Comparison of ENCODE assay signal across 9 mouse cellular contexts in the genomic region with DNA sequence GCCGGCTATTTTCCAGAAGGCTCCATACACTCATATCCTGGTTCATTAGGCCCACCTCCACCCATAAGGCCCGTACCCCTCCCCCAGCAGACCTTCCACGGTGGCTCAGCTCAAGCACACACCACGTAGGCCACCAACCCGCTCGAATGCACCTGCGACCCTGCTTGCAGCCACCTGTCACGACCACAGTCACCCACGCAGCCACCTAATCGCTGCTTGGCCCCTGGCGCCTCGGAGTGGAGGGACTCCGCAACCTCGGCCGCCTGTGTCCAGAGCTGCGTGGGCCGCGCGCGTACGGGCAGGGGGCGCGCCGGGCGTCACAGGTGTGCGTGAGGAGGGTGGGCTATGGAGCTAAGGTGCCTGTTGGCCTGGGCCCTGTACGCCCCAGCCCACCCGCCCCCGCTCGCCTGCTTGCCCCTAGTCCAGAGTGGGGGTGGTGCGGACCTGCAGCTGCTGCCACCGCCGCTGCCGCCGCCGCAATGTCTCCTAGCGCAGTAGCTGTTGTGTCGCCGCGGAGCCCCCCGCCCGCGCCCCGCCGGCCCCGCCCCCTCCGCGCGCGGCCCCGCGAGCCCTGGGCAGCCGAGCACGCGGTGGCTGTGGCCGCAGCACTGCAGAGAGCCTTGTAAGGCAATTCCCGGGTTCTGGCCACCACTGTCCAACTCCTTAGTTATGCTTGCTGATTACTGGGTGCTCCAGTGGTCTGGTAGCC. TPM values are rescaled to one million over a fixed set of nuclear protein-coding genes. Genes with fewer than 3 reads are reported as not detected.
DNase-seq lines count a peak whose midpoint lies in the region; ATAC-seq and TF ChIP-seq lines count a peak whose summit lies in the region.
"Had no signal": no experiment of that assay in that cellular context is flagged by ENCODE, and none has a peak within 500 bp of the region (broad histone marks: within the 10 kb centered on the region; RNA-seq: fewer than 3 reads in every experiment).

A gene (minus strand): TSS at position 543 of the 709 bp plus-strand sequence.

- peaks cover 13% of the 10 kb centered on the region; the same call in 1 of the 2 replicates for H3K27me3 ChIP-seq in kidney, embryonic 15.5 days
- peaks cover 45% of the 10 kb centered on the region for H3K27me3 ChIP-seq in embryonic facial prominence, embryonic 10.5 days (replicated peaks; ENCODE audit: low read depth, poor library complexity, severe bottlenecking)
- H3K27me3 ChIP-seq in intestine, embryonic 14.5 days (replicated peaks; ENCODE audit: control insufficient read depth, insufficient read depth, low read length), result no peaks in the 10 kb centered on the region
- no peaks in the 10 kb centered on the region for H3K27me3 ChIP-seq in liver, postnatal 0 days (ENCODE audit: insufficient read depth, low read length)

- no peaks in the 10 kb centered on the region for H3K36me3 ChIP-seq in kidney, embryonic 15.5 days
- no peaks in the 10 kb centered on the region for H3K36me3 ChIP-seq in embryonic facial prominence, embryonic 10.5 days (replicated peaks)
- H3K36me3 ChIP-seq in intestine, embryonic 14.5 days (ENCODE audit: control insufficient read depth, insufficient read depth, low read length), result no peaks in the 10 kb centered on the region
- H3K36me3 ChIP-seq in liver, postnatal 0 days (replicated peaks; ENCODE audit: insufficient read depth, low read length), result no peaks in the 10 kb centered on the region

- no peak for TF ChIP-seq CTCF in liver, postnatal 0 days (IDR thresholded peaks at IDR 0.05; ENCODE audit: low read depth)

- ATAC-seq in kidney, embryonic 15.5 days (replicated peaks; ENCODE audit: low FRiP score), result peak; percentile 52
- ATAC-seq in intestine, embryonic 14.5 days (replicated peaks; ENCODE audit: low FRiP score, low TSS enrichment, low read depth), result peak; percentile 54
- peak; percentile 19; the same call in 1 of the 2 replicates for ATAC-seq in liver, postnatal 0 days

- H3K4me1 ChIP-seq in kidney, embryonic 15.5 days, result no peaks in the 10 kb centered on the region
- H3K4me1 ChIP-seq in embryonic facial prominence, embryonic 10.5 days, result peaks cover 16% of the 10 kb centered on the region
- no peaks in the 10 kb centered on the region for H3K4me1 ChIP-seq in intestine, embryonic 14.5 days (replicated peaks; ENCODE audit: control insufficient read depth, insufficient read depth, low read length)
- no peaks in the 10 kb centered on the region for H3K4me1 ChIP-seq in liver, postnatal 0 days (ENCODE audit: insufficient read depth)

- DNase-seq in kidney, adult 11 months, result no peak
- peak; percentile 33 for DNase-seq in adrenal gland, postnatal 10 days
- peak; percentile 65 for DNase-seq in embryonic facial prominence, embryonic 10.5 days (ENCODE audit: low spot score)
- peak; percentile 61 for DNase-seq in intestine, embryonic 14.5 days (ENCODE audit: low spot score)
- no peak for DNase-seq in liver, postnatal 0 days
- DNase-seq in yolk sac, embryonic 10.5 days (ENCODE audit: low spot score), result peak; percentile 8
- DNase-seq in frontal cortex, postnatal 36 days (ENCODE audit: low spot score in 2 of 2), result no peak

- 21% methylated on average over 51 of the region's 57 CpGs for WGBS in kidney, embryonic 15.5 days
- 21% methylated on average over 57 of the region's 57 CpGs for WGBS in embryonic facial prominence, embryonic 10.5 days
- WGBS in intestine, embryonic 14.5 days, result 37% methylated on average over 32 of the region's 57 CpGs
- WGBS in liver, postnatal 0 days (ENCODE audit: insufficient replicate concordance), result 19% methylated on average over 28 of the region's 57 CpGs

- H3K9me3 ChIP-seq in kidney, embryonic 15.5 days (replicated peaks), result no peaks in the 10 kb centered on the region
- no peaks in the 10 kb centered on the region for H3K9me3 ChIP-seq in embryonic facial prominence, embryonic 10.5 days
- no peaks in the 10 kb centered on the region for H3K9me3 ChIP-seq in intestine, embryonic 14.5 days (ENCODE audit: control insufficient read depth, low read length)
- no peaks in the 10 kb centered on the region for H3K9me3 ChIP-seq in liver, postnatal 0 days (ENCODE audit: low read length)

- no peak for TF ChIP-seq EP300 in liver, postnatal 0 days (IDR thresholded peaks at IDR 0.05; ENCODE audit: low read depth)

- H3K9ac ChIP-seq in kidney, embryonic 15.5 days, result peak within 1 kb of the TSS; percentile 50
- peak within 1 kb of the TSS; percentile 39 for H3K9ac ChIP-seq in intestine, embryonic 14.5 days (ENCODE audit: low read length)
- no peak within 1 kb of the TSS for H3K9ac ChIP-seq in liver, postnatal 0 days (replicated peaks)

- no peak within 1 kb of the TSS for H3K27ac ChIP-seq in kidney, embryonic 15.5 days
- peak within 1 kb of the TSS; percentile 62 for H3K27ac ChIP-seq in embryonic facial prominence, embryonic 10.5 days (replicated peaks)
- no peak within 1 kb of the TSS for H3K27ac ChIP-seq in intestine, embryonic 14.5 days (ENCODE audit: low read depth)
- H3K27ac ChIP-seq in liver, postnatal 0 days (ENCODE audit: low read depth), result no peak within 1 kb of the TSS

- H3K4me3 ChIP-seq in kidney, embryonic 15.5 days (replicated peaks), result peak within 1 kb of the TSS; percentile 49
- peak within 1 kb of the TSS; percentile 64 for H3K4me3 ChIP-seq in embryonic facial prominence, embryonic 10.5 days
- peak within 1 kb of the TSS; percentile 40 for H3K4me3 ChIP-seq in intestine, embryonic 14.5 days (ENCODE audit: low read depth, low read length)
- H3K4me3 ChIP-seq in liver, postnatal 0 days (ENCODE audit: low read depth, low read length), result peak within 1 kb of the TSS; percentile 29
- H3K4me3 ChIP-seq: myocyte had no signal

- peak within 1 kb of the TSS; percentile 74 for H3K4me2 ChIP-seq in kidney, embryonic 15.5 days
- H3K4me2 ChIP-seq in intestine, embryonic 14.5 days (ENCODE audit: low read length), result peak within 1 kb of the TSS; percentile 61
- H3K4me2 ChIP-seq in liver, postnatal 0 days (ENCODE audit: low read depth, low read length), result peak within 1 kb of the TSS; percentile 72

RNA-seq across cellular contexts. Expression of the gene that starts here (rescaled TPM):
- polyA plus RNA-seq in kidney, embryonic 15.5 days (2015; fragmentation: Nextera tagmentation; extraction: Ambion mirVana), result 14.5 and 17.3 TPM in 2 replicates
- total RNA-seq in adrenal gland, postnatal 10 days (2021), result 10 to 100 TPM in 1 of 2 experiments, 1 to 10 TPM in 1; 5.6 to 13.8 TPM
- polyA plus RNA-seq in embryonic facial prominence, embryonic 10.5 days (2016; fragmentation: Nextera tagmentation; extraction: Ambion mirVana), result 6.6 and 7.4 TPM in 2 replicates
- polyA plus RNA-seq in intestine, embryonic 14.5 days (2014; fragmentation: Nextera tagmentation; extraction: Ambion mirVana), result 17.9 and 20.6 TPM in 2 replicates
- polyA plus RNA-seq in liver, postnatal 0 days (2015; fragmentation: Nextera tagmentation; extraction: Ambion mirVana), result 0.61 and 0.66 TPM in 2 replicates

Comparison
In these comparisons a context has a peak if more than half of its experiments do, and no peak if none do; other contexts are left out.
1. Peak in ATAC-seq, H3K4me3 ChIP-seq and H3K4me2 ChIP-seq in liver, postnatal 0 days; RNA of the gene not detected or under 1 TPM.
2. DNase-seq: peak in adrenal gland, postnatal 10 days (single experiment), embryonic facial prominence, embryonic 10.5 days (single experiment), intestine, embryonic 14.5 days (single experiment) and yolk sac, embryonic 10.5 days (single experiment); none in kidney, adult 11 months (single experiment), liver, postnatal 0 days (single experiment) and frontal cortex, postnatal 36 days (0 of 2).
3. Peak in every context shown above with its lines, with median percentiles within 50 percentile points of each other: ATAC-seq, H3K4me2 ChIP-seq and H3K4me3 ChIP-seq.